Mouse (Mus musculus) midbrain, embryonic 11.5 days (tissue): Measurements from ENCODE around the gene Mettl8. TPM values are rescaled to one million over a fixed set of nuclear protein-coding genes. Genes with fewer than 3 reads are reported as not detected.

Experiments used
- polyA plus RNA-seq: library from polyadenylated mRNA; unstranded; fragments of >200 nt; fragmentation: Nextera tagmentation; extraction: Ambion mirVana; gene quantifications from 2 replicates; pipeline ENCODE4 v1.2.1, GENCODE M21; 2014

Gene Mettl8
- polyA plus RNA-seq, 1 experiment from 2014 or later, result 22.3 TPM

Other genes starting within 250 kb of the Mettl8 start
- 44.6 and 45.2 TPM in 2 replicates for gene Tlk1, start 229.9 kb downstream of the Mettl8 start, polyA plus RNA-seq
- gene Dcaf17, start 255 bp downstream of the Mettl8 start, polyA plus RNA-seq, result 40.5 and 43.4 TPM in 2 replicates
- gene Cybrd1, start 62.3 kb upstream of the Mettl8 start, polyA plus RNA-seq, result 0.22 and 0.26 TPM in 2 replicates
- gene Dync1i2, start 156.1 kb upstream of the Mettl8 start, polyA plus RNA-seq, result 189 and 206 TPM in 2 replicates